Comparison of ENCODE assay signal across 11 mouse cellular contexts in the genomic region with DNA sequence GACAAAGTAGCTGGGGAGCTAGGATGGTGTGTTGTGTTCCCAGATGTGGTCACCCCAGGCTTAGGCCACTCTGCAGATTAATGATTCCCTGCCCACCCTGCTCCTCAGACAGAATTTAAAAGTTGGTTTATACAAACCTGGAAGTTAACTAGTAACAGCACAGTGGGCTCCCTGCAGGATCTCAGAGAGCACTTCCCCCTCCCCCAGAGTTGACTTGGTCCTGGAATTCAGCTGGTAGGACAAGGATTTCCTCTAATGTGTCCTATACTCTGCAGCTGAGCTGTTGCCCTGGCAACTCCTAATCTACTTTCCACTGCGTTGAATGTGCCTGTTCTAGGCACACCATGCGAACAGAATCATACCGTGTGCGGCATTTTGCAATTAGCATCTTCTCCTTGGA. TPM values are rescaled to one million over a fixed set of nuclear protein-coding genes. Genes with fewer than 3 reads are reported as not detected.
A peak's percentile ranks its signal among the peaks of the same experiment; 100 is the strongest.
DNase-seq lines count a peak whose midpoint lies in the region; ATAC-seq and TF ChIP-seq lines count a peak whose summit lies in the region.
"Had no signal": no experiment of that assay in that cellular context is flagged by ENCODE, and none has a peak within 500 bp of the region (broad histone marks: within the 10 kb centered on the region; RNA-seq: fewer than 3 reads in every experiment).

No protein-coding gene starts in this region.

- no peak overlapping the region for H3K4me3 ChIP-seq in lung, embryonic 14.5 days (ENCODE audit: low read depth, low read length)
- no peak overlapping the region for H3K4me3 ChIP-seq in lung, postnatal 0 days (ENCODE audit: low read depth, low read length)
- H3K4me3 ChIP-seq in forebrain, embryonic 16.5 days (replicated peaks; ENCODE audit: low read length), result no peak overlapping the region
- H3K4me3 ChIP-seq in liver, embryonic 12.5 days, result no peak overlapping the region
- H3K4me3 ChIP-seq: stomach, embryonic 15.5 days had no signal

- no peak for TF ChIP-seq CTCF in lung, embryonic 14.5 days (IDR thresholded peaks at IDR 0.05; ENCODE audit: low read depth)
- TF ChIP-seq CTCF in lung, postnatal 0 days (IDR thresholded peaks at IDR 0.05), result no peak

- 48% methylated on average over 4 of the region's 4 CpGs for WGBS in lung, embryonic 14.5 days
- WGBS in lung, postnatal 0 days, result 33% methylated on average over 4 of the region's 4 CpGs
- 18% methylated on average over 4 of the region's 4 CpGs for WGBS in forebrain, embryonic 16.5 days
- 62% methylated on average over 4 of the region's 4 CpGs for WGBS in liver, embryonic 12.5 days (ENCODE audit: insufficient replicate concordance)

- no peak for TF ChIP-seq EP300 in lung, postnatal 0 days (IDR thresholded peaks at IDR 0.05)

- no peak overlapping the region for H3K9ac ChIP-seq in lung, embryonic 14.5 days
- H3K9ac ChIP-seq in lung, postnatal 0 days (replicated peaks; ENCODE audit: low read depth), result no peak overlapping the region
- H3K9ac ChIP-seq in forebrain, embryonic 16.5 days (replicated peaks; ENCODE audit: low read depth, low read length), result no peak overlapping the region
- no peak overlapping the region for H3K9ac ChIP-seq in liver, embryonic 12.5 days
- H3K9ac ChIP-seq: stomach, embryonic 15.5 days had no signal

- no peaks in the 10 kb centered on the region for H3K9me3 ChIP-seq in lung, embryonic 14.5 days (ENCODE audit: low read depth, low read length)
- no peaks in the 10 kb centered on the region for H3K9me3 ChIP-seq in lung, postnatal 0 days (ENCODE audit: low read length)
- H3K9me3 ChIP-seq in forebrain, embryonic 16.5 days (ENCODE audit: control insufficient read depth, low read length), result no peaks in the 10 kb centered on the region
- no peaks in the 10 kb centered on the region for H3K9me3 ChIP-seq in liver, embryonic 12.5 days (replicated peaks)
- H3K9me3 ChIP-seq: stomach, embryonic 15.5 days had no signal

- H3K36me3 ChIP-seq in lung, embryonic 14.5 days (ENCODE audit: insufficient read depth), result no peaks in the 10 kb centered on the region
- H3K36me3 ChIP-seq in lung, postnatal 0 days (ENCODE audit: insufficient read depth, low read length), result no peaks in the 10 kb centered on the region
- no peaks in the 10 kb centered on the region for H3K36me3 ChIP-seq in forebrain, embryonic 16.5 days (ENCODE audit: control insufficient read depth, insufficient read depth)
- 0 out of 2 replicates have a peak, but pooled peaks cover 3% of the 10 kb centered on the region for H3K36me3 ChIP-seq in liver, embryonic 12.5 days
- H3K36me3 ChIP-seq: stomach, embryonic 15.5 days had no signal

- no peaks in the 10 kb centered on the region for H3K27me3 ChIP-seq in lung, embryonic 14.5 days (ENCODE audit: insufficient read depth, low read length)
- no peaks in the 10 kb centered on the region for H3K27me3 ChIP-seq in lung, postnatal 0 days (replicated peaks; ENCODE audit: insufficient read depth, low read length)
- no peaks in the 10 kb centered on the region for H3K27me3 ChIP-seq in forebrain, embryonic 16.5 days (replicated peaks; ENCODE audit: control insufficient read depth, insufficient read depth, low read length)
- 0 out of 2 replicates have a peak, but pooled peaks cover 5% of the 10 kb centered on the region for H3K27me3 ChIP-seq in liver, embryonic 12.5 days (replicated peaks)
- H3K27me3 ChIP-seq: CH12.LX; stomach, embryonic 15.5 days had no signal

- ATAC-seq in lung, embryonic 14.5 days (ENCODE audit: insufficient read depth), result no peak
- ATAC-seq in lung, postnatal 0 days, result no peak
- ATAC-seq in forebrain, embryonic 16.5 days, result peak; percentile 66
- no peak for ATAC-seq in liver, embryonic 12.5 days

- no peak overlapping the region for H3K27ac ChIP-seq in lung, embryonic 14.5 days (ENCODE audit: low read depth)
- H3K27ac ChIP-seq in lung, postnatal 0 days (ENCODE audit: low read length), result no peak overlapping the region
- H3K27ac ChIP-seq in forebrain, embryonic 16.5 days (ENCODE audit: low read length), result no peak overlapping the region
- no peak overlapping the region for H3K27ac ChIP-seq in liver, embryonic 12.5 days
- H3K27ac ChIP-seq: stomach, embryonic 15.5 days had no signal

- H3K4me2 ChIP-seq in lung, embryonic 14.5 days, result no peak overlapping the region
- H3K4me2 ChIP-seq in lung, postnatal 0 days (replicated peaks; ENCODE audit: low read depth, low read length), result no peak overlapping the region
- H3K4me2 ChIP-seq in forebrain, embryonic 16.5 days (ENCODE audit: low read length), result no peak overlapping the region
- H3K4me2 ChIP-seq in liver, embryonic 12.5 days, result no peak overlapping the region
- H3K4me2 ChIP-seq: stomach, embryonic 15.5 days had no signal

- H3K4me1 ChIP-seq in lung, embryonic 14.5 days (ENCODE audit: insufficient read depth), result no peaks in the 10 kb centered on the region
- no peaks in the 10 kb centered on the region for H3K4me1 ChIP-seq in lung, postnatal 0 days (ENCODE audit: insufficient read depth, low read depth, low read length)
- H3K4me1 ChIP-seq in forebrain, embryonic 16.5 days (replicated peaks; ENCODE audit: control insufficient read depth, insufficient read depth, low read length), result peaks cover 7% of the 10 kb centered on the region; the same call in 1 of the 2 replicates
- peaks cover 35% of the 10 kb centered on the region for H3K4me1 ChIP-seq in liver, embryonic 12.5 days
- H3K4me1 ChIP-seq: stomach, embryonic 15.5 days had no signal

- peak; percentile 34 for DNase-seq in lung, embryonic 14.5 days
- no peak for DNase-seq in lung, postnatal 0 days (ENCODE audit: low spot score)
- peak; percentile 80 for DNase-seq in kidney, postnatal 14 days
- peak; percentile 76 for DNase-seq in yolk sac, embryonic 10.5 days (ENCODE audit: low spot score)
- no peak for DNase-seq in frontal cortex, postnatal 14 days (ENCODE audit: low spot score in 2 of 2)
- DNase-seq: gastrocnemius, postnatal 10 days; lung, adult 2 months had no signal

RNA-seq across cellular contexts. Expression of a gene that starts 30.8 kb away (rescaled TPM):
- 14.2 and 14.3 TPM in 2 replicates for polyA plus RNA-seq in lung, embryonic 14.5 days (2014; fragmentation: Nextera tagmentation; extraction: Ambion mirVana)
- 11.7 and 15.5 TPM in 2 replicates for polyA plus RNA-seq in lung, postnatal 0 days (2015; fragmentation: Nextera tagmentation; extraction: Ambion mirVana)
- 41.4 and 41.8 TPM in 2 replicates for polyA plus RNA-seq in forebrain, embryonic 16.5 days (2015; fragmentation: Nextera tagmentation; extraction: Ambion mirVana)
- 20.6 and 23.3 TPM in 2 replicates for polyA plus RNA-seq in liver, embryonic 12.5 days (2016; fragmentation: Nextera tagmentation; extraction: Ambion mirVana)

Comparison
In these comparisons a context has a peak if more than half of its experiments do, and no peak if none do; other contexts are left out.
1. DNase-seq: peak in lung, embryonic 14.5 days (single experiment), kidney, postnatal 14 days (single experiment) and yolk sac, embryonic 10.5 days (single experiment); none in lung, postnatal 0 days (single experiment) and frontal cortex, postnatal 14 days (0 of 2).